Mouse (Mus musculus): ENCODE results near the gene Auh. TPM values are rescaled to one million over a fixed set of nuclear protein-coding genes. Genes with fewer than 3 reads are reported as not detected.

The Auh gene
- total and polyA plus RNA-seq, 3 experiments: 68.5 to 191 (median 74.1) TPM

- dilution Hi-C loops (cut with MboI; ENCODE audit: extremely low pct_ligation_motif_present, extremely low pct_unique_long_range_greater_than_20kb, low sequenced_read_pairs): no loop called here
- no peaks in the 10 kb centered on the region for H3K27me3 ChIP-seq (replicated peaks)
- H3K9me3 ChIP-seq (replicated peaks; ENCODE audit: low read length): no peaks in the 10 kb centered on the region
- no peak for DNase-seq (ENCODE audit: extremely low read depth)
- peaks cover 6 to 39% of the 10 kb centered on the region in 2 experiments for H3K36me3 ChIP-seq (replicated peaks in 1 of 2; ENCODE audit: control insufficient read depth in 1 of 2, insufficient read depth in 1 of 2, low read length in 1 of 2)
- in situ Hi-C loops (cut with MboI; ENCODE audit: low pct_ligation_motif_present, low pct_unique_long_range_greater_than_20kb, low sequenced_read_pairs): loop anchor here (10.0 kb wide), 1 partner anchor 116 kb away; no protein-coding TSS in a partner anchor
- H3K4me1 ChIP-seq (ENCODE audit: control insufficient read depth in 1 of 2, insufficient read depth in 2 of 2): peaks cover 3 to 9% of the 10 kb centered on the region in 2 experiments; a peak in 1 of 4 replicates
- TF ChIP-seq HCFC1 (IDR thresholded peaks at IDR 0.05; ENCODE audit: low read depth, low read length): no peak
- no peak for TF ChIP-seq PAX5 (IDR thresholded peaks at IDR 0.05; ENCODE audit: low read length)
- no peak for TF ChIP-seq MAX (IDR thresholded peaks at IDR 0.05; ENCODE audit: low read length)
- TF ChIP-seq SMC3 (IDR thresholded peaks at IDR 0.05; ENCODE audit: low read depth, low read length): no peak
- TF ChIP-seq NRF1 (IDR thresholded peaks at IDR 0.05; ENCODE audit: low read depth, low read length): no peak
- no peak for TF ChIP-seq ELF1 (IDR thresholded peaks at IDR 0.05; ENCODE audit: low read depth, low read length)
- TF ChIP-seq CHD1 (IDR thresholded peaks at IDR 0.05; ENCODE audit: low read depth, low read length): no peak
- TF ChIP-seq EP300 (IDR thresholded peaks at IDR 0.05; ENCODE audit: low read length): no peak
- H3K4me2 ChIP-seq (ENCODE audit: insufficient read depth, low read depth, poor library complexity, severe bottlenecking): no peak overlapping the region
- no peak overlapping the region for H3K4me3 ChIP-seq (replicated peaks in 1 of 3; ENCODE audit: low read depth in 2 of 3, low read length in 2 of 3, poor library complexity in 1 of 3)
- H3K79me2 ChIP-seq (replicated peaks; ENCODE audit: control insufficient read depth, extremely low read depth, insufficient read depth, poor library complexity, severe bottlenecking): no peaks in the 10 kb centered on the region
- no peak overlapping the region for H3K27ac ChIP-seq (ENCODE audit: insufficient read depth, low read depth)
- no peak overlapping the region for H3K9ac ChIP-seq (ENCODE audit: insufficient read depth, low read depth)
These were observed 71.1 kb downstream of the Auh start for GRCm38 (mm10) chr13:52858373-52858772.

GRCm38 (mm10) chr13:52857781-52858180 lies 71.7 kb downstream of the Auh start:
- no peak for DNase-seq (ENCODE audit: extremely low read depth)
- no peaks in the 10 kb centered on the region for H3K27me3 ChIP-seq (replicated peaks)
- H3K9ac ChIP-seq (ENCODE audit: insufficient read depth, low read depth): no peak overlapping the region
- dilution Hi-C loops (cut with MboI; ENCODE audit: extremely low pct_ligation_motif_present, extremely low pct_unique_long_range_greater_than_20kb, low sequenced_read_pairs) (no loop called here), in situ Hi-C loops (cut with MboI; ENCODE audit: low pct_ligation_motif_present, low pct_unique_long_range_greater_than_20kb, low sequenced_read_pairs) (loop anchor here (10.0 kb wide), 1 partner anchor 117 kb away; no protein-coding TSS in a partner anchor)
- H3K36me3 ChIP-seq (replicated peaks in 1 of 2; ENCODE audit: control insufficient read depth in 1 of 2, insufficient read depth in 1 of 2, low read length in 1 of 2): peaks cover 6 to 41% of the 10 kb centered on the region in 2 experiments
- H3K4me3 ChIP-seq (replicated peaks in 1 of 3; ENCODE audit: low read depth in 2 of 3, low read length in 2 of 3, poor library complexity in 1 of 3): no peak overlapping the region
- TF ChIP-seq EP300 (IDR thresholded peaks at IDR 0.05; ENCODE audit: low read length) (no peak), RCOR1 (conservative IDR thresholded peaks at IDR 0.05; ENCODE audit: low read depth, low read length) (no peak), IRF4 (IDR thresholded peaks at IDR 0.05; ENCODE audit: low read depth, low read length) (no peak), PAX5 (IDR thresholded peaks at IDR 0.05; ENCODE audit: low read length) (no peak), MAFK (IDR thresholded peaks at IDR 0.05; ENCODE audit: insufficient replicate concordance, low read length) (no peak), MAX (IDR thresholded peaks at IDR 0.05; ENCODE audit: low read length) (no peak), BHLHE40 (IDR thresholded peaks at IDR 0.05; ENCODE audit: low read depth, low read length) (no peak), USF1 (IDR thresholded peaks at IDR 0.05; ENCODE audit: low read depth, low read length) (no peak), GABPA (IDR thresholded peaks at IDR 0.05; ENCODE audit: insufficient replicate concordance, low read depth, low read length) (no peak), E2F4 (IDR thresholded peaks at IDR 0.05; ENCODE audit: insufficient replicate concordance, low read depth, low read length) (no peak)
- H3K9me3 ChIP-seq (replicated peaks; ENCODE audit: low read length): no peaks in the 10 kb centered on the region
- H3K4me1 ChIP-seq (ENCODE audit: control insufficient read depth in 1 of 2, insufficient read depth in 2 of 2): peaks cover 0 to 6% of the 10 kb centered on the region in 2 experiments; a peak in 1 of 4 replicates
- no peak overlapping the region for H3K4me2 ChIP-seq (ENCODE audit: insufficient read depth, low read depth, poor library complexity, severe bottlenecking)
- H3K79me2 ChIP-seq (replicated peaks; ENCODE audit: control insufficient read depth, extremely low read depth, insufficient read depth, poor library complexity, severe bottlenecking): no peaks in the 10 kb centered on the region
- no peak overlapping the region for H3K27ac ChIP-seq (ENCODE audit: insufficient read depth, low read depth)
